Mouse (Mus musculus) neural tube, embryonic 15.5 days (tissue): ENCODE measurements around the gene Gm20388. TPM values are rescaled to one million over a fixed set of nuclear protein-coding genes. Genes with fewer than 3 reads are reported as not detected.

Source experiments
- ATAC-seq: fragments of 200-750 bp; cut with Nextera tagmentation; 2 replicates; pipeline ENCODE4 v1.8.0; 2017; ENCODE audit warnings: mild to moderate bottlenecking, moderate TSS enrichment, moderate library complexity; ENCODE audit not compliant: low FRiP score
- H3K27ac ChIP-seq: fragments of 300-500 bp; sonication (generic); replicated peaks from 2 replicates; pipeline ENCODE4 v1.5.1; 2015; ENCODE audit warnings: mild to moderate bottlenecking, inconsistent platforms
- H3K27me3 ChIP-seq: fragments of 300-500 bp; sonication (generic); replicated peaks from 2 replicates; pipeline ENCODE4 v1.6.1; 2015; ENCODE audit warnings: inconsistent platforms
- H3K36me3 ChIP-seq: fragments of 300-500 bp; sonication (generic); 2 replicates; pipeline ENCODE4 v1.6.1; 2015; ENCODE audit warnings: inconsistent platforms
- H3K4me1 ChIP-seq: fragments of 300-500 bp; sonication (generic); 2 replicates; pipeline ENCODE4 v1.6.1; 2015; ENCODE audit warnings: inconsistent platforms
- H3K4me2 ChIP-seq: fragments of 300-500 bp; sonication (generic); 2 replicates; pipeline ENCODE4 v1.6.1; 2015; ENCODE audit warnings: inconsistent platforms, mild to moderate bottlenecking, moderate library complexity
- H3K4me3 ChIP-seq: fragments of 300-500 bp; sonication (generic); replicated peaks from 2 replicates; pipeline ENCODE4 v1.5.1; 2015; ENCODE audit warnings: mild to moderate bottlenecking, inconsistent platforms
- H3K9ac ChIP-seq: fragments of 300-500 bp; sonication (generic); replicated peaks from 2 replicates; pipeline ENCODE4 v1.6.1; 2015; ENCODE audit warnings: mild to moderate bottlenecking, inconsistent platforms
- H3K9me3 ChIP-seq: fragments of 300-500 bp; sonication (generic); replicated peaks from 2 replicates; pipeline ENCODE4 v1.6.1; 2016; ENCODE audit warnings: inconsistent platforms
- WGBS: fragments of 180-500 bp; shearing (Covaris S2); methylation state at CpG from one replicate; pipeline ENCODE4 v1.1.7; 2015; ENCODE audit warnings: mixed read lengths; 5-methylcytosine and 5-hydroxymethylcytosine counted together
- polyA plus RNA-seq: library from polyadenylated mRNA; unstranded; fragments of >200 nt; fragmentation: Nextera tagmentation; extraction: Ambion mirVana; gene quantifications from 2 replicates; pipeline ENCODE4 v1.2.1, GENCODE M21; 2015

The Gm20388 gene
- polyA plus RNA-seq, 1 experiment from 2014 or later: not detected

DNA sequence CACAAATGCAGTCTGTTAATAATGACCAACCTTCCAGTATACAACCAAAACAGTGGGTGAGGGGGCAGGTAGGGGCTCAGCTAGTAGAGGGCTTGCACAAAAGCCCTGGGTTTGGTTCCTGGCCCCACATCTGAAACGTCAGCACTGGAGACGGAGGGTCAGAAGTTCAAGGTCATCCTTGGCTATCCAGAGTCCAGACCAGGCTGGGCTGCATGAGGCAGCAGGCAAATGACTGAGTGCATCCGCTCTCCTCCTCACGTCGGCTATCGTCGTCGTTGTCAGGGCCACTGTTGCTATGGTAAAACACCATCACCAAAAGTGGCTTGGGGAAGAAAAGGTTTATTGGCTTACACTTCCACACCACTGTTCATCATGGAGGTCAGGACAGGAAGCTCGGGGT, 2503.7 kb downstream of the Gm20388 start:
- Histone ChIP-seq H3K4me2 (no peak overlapping the region), H3K9me3 (no peaks in the 10 kb centered on the region), H3K4me3 (no peak overlapping the region), H3K27ac (no peak overlapping the region), H3K9ac (no peak overlapping the region), H3K36me3 (peaks cover 93% of the 10 kb centered on the region), H3K4me1 (no peaks in the 10 kb centered on the region), H3K27me3 (no peaks in the 10 kb centered on the region)
- WGBS: 85% methylated on average over 9 of the region's 9 CpGs
- ATAC-seq: no peak

DNA sequence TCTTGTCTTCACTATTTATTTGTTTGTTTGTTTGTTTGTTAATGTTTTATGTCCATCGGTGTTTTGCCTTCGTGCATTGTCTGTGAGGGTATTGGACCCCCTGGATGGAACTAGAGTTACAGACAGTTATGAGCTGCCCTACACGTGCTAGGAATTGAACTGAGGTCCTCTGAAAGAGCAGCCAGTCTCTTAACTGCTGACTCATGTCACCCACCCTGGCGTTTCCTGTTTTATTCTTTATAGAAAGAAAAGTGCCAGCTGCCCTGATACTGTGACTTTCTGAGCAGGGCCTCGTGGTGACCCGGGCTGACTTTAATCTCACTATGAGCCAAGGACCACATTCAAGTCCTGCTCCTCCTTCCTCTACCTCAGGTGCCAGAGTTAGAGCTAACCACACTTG, 2504.9 kb downstream of the Gm20388 start:
- H3K9me3 ChIP-seq: no peaks in the 10 kb centered on the region
- 93% methylated on average over 6 of the region's 6 CpGs for WGBS
- no peak for ATAC-seq
- no peak overlapping the region for H3K27ac ChIP-seq
- H3K4me1 ChIP-seq: no peaks in the 10 kb centered on the region
- H3K27me3 ChIP-seq: no peaks in the 10 kb centered on the region
- H3K4me2 ChIP-seq: no peak overlapping the region
- peaks cover 81% of the 10 kb centered on the region for H3K36me3 ChIP-seq
- no peak overlapping the region for H3K9ac ChIP-seq
- H3K4me3 ChIP-seq: no peak overlapping the region

DNA sequence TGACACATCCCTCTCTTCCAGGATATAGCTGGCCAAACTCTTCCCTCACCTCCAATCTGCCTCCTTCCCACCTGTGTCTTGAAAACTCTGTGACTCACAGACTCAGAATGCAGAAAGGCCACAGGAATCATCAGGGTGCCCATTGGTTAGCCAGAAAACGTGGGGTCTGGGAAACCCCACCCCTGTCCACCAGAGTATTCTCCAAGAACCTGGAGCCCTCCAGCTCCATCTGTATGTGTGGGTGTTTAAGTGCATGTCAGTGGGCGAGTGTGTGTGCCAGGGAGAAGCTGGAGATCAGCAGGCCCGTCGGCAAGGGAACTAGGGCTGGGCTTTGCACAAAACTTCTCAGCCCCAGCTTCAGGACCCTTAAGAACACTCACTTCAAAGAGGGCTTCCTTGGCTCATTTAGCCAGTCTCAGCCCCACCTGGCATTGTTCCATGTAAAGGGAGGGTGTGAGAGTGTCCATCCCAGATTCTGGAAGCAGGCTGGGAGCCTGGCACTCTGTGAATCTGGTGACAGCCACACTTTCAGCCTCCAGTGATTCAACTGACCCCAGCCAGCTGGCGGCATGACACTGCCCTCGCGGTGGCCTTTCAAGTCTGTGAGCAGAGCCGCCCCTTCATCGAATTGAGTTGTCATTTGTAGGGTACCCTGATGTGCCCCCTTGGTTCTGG, 2509.4 kb downstream of the Gm20388 start:
- ATAC-seq: no peak
- 65% methylated on average over 9 of the region's 9 CpGs for WGBS
- Histone ChIP-seq H3K4me3 (no peak overlapping the region), H3K4me2 (no peak overlapping the region), H3K4me1 (no peaks in the 10 kb centered on the region), H3K36me3 (peaks cover 36% of the 10 kb centered on the region), H3K27ac (no peak overlapping the region), H3K9me3 (no peaks in the 10 kb centered on the region), H3K9ac (no peak overlapping the region), H3K27me3 (no peaks in the 10 kb centered on the region)

DNA sequence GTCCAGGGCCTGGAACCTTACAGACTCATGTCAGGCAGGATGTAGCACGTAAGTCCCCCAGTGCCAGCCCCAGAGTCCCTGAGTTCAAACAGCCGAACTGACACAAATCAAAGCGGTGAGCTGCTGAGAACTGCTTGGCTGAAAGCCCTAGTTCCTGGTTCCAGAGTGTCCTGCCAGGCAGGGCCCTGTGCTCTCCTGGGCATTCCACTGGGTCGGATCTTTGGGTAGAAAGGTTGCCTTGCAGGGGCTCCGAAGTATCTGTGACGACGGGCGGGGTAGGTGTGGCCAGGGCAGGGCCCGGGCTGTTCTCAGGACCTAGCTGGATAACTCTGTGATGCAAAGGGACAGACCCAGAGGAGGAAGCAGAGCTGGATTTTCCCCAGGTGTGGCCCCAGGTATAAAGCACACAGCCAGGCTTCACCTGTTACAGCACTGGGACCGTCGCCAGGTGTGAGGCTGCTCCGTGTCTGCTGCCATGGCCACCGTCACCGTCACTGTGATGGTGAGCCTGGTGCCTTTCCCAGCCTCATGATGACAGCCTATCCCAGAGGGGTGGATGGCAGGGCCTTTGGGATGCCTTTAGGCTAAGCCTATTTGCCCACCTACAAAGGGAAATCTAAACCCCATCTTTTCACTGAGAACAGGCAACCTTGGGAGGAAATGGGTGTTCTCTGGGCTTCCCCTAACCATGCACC, 2510.9 kb downstream of the Gm20388 start, which contains the start of gene Il17c:
Gene Il17c, plus strand, starts transcription at position 645 of the 695 bp plus-strand sequence.
- Histone ChIP-seq H3K36me3 (peaks cover 21% of the 10 kb centered on the region), H3K9ac (no peak within 1 kb of the TSS), H3K27me3 (no peaks in the 10 kb centered on the region), H3K4me2 (no peak within 1 kb of the TSS), H3K4me1 (no peaks in the 10 kb centered on the region), H3K9me3 (no peaks in the 10 kb centered on the region), H3K27ac (no peak within 1 kb of the TSS), H3K4me3 (no peak within 1 kb of the TSS)
- WGBS: 87% methylated on average over 14 of the region's 14 CpGs
- no peak for ATAC-seq

DNA sequence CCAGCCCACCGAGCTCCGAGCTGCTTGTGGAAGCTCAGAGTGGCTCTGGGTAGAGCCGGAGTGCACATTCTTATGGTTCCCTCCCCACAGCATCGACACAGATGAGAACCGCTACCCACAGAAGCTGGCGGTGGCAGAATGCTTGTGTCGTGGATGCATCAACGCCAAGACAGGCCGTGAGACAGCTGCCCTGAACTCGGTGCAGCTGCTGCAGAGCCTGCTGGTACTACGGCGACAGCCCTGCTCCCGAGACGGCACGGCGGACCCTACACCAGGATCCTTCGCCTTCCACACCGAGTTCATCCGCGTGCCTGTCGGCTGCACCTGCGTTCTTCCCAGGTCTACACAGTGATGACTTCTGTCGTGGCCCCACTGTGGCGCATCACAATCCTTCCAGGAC, 2512.6 kb downstream of the Gm20388 start:
- no peak overlapping the region for H3K9ac ChIP-seq
- no peaks in the 10 kb centered on the region for H3K27me3 ChIP-seq
- H3K4me1 ChIP-seq: no peaks in the 10 kb centered on the region
- 0 out of 2 replicates have a peak, but pooled peaks cover 7% of the 10 kb centered on the region for H3K36me3 ChIP-seq
- no peak overlapping the region for H3K4me3 ChIP-seq
- no peak overlapping the region for H3K4me2 ChIP-seq
- no peak overlapping the region for H3K27ac ChIP-seq
- 89% methylated on average over 24 of the region's 24 CpGs for WGBS
- no peaks in the 10 kb centered on the region for H3K9me3 ChIP-seq
- no peak for ATAC-seq

DNA sequence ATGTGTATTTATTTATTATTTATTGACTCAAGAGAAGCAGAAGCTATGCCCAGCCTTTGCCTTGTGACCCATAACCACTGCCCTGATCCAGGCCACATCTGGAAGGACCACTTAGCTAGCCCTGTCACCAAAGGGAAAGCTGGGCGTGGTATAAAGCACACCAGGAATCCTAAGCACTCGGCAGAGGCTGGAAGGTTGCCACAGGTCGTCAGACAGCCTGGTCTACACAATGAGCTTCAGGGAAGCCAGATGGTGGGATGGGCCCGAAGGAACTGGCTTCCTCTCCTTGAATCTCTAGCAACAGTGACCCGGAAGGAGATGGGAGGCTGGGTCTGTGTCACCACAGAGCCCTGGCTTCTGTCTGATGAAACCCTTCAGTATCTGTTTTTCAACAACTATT, 2513.0 kb downstream of the Gm20388 start:
- WGBS: 63% methylated on average over 5 of the region's 5 CpGs

DNA sequence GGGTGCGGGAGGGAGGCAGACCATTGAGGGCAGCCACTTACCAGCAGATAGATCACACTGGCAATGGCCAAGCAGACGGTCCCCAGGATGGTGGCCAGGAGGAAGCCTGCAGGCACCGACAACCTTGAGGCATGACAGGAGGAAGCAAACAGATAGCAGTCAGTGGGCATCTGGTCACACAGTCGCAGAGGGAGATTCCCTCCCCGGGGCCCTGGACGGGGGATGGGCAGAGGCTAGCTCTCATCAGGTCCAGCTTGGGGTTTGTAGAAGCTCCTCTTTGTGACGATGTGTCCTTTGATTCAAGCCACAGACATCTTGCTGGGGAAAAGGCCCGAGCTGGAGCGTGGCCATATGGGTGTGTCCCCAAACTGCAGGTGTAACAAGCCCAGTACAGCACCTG, 2515.5 kb downstream of the Gm20388 start:
- ATAC-seq: no peak
- no peaks in the 10 kb centered on the region for H3K9me3 ChIP-seq
- no peaks in the 10 kb centered on the region for H3K27me3 ChIP-seq

More for the DNA sequence above, 2513.0 kb downstream of the Gm20388 start:
- no peak overlapping the region for H3K4me2 ChIP-seq
- 0 out of 2 replicates have a peak, but pooled peaks cover 3% of the 10 kb centered on the region for H3K36me3 ChIP-seq
- no peak overlapping the region for H3K9ac ChIP-seq
- no peak for ATAC-seq
- no peak overlapping the region for H3K27ac ChIP-seq
- H3K4me1 ChIP-seq: no peaks in the 10 kb centered on the region
- H3K4me3 ChIP-seq: no peak overlapping the region
- no peaks in the 10 kb centered on the region for H3K9me3 ChIP-seq
- H3K27me3 ChIP-seq: no peaks in the 10 kb centered on the region

DNA sequence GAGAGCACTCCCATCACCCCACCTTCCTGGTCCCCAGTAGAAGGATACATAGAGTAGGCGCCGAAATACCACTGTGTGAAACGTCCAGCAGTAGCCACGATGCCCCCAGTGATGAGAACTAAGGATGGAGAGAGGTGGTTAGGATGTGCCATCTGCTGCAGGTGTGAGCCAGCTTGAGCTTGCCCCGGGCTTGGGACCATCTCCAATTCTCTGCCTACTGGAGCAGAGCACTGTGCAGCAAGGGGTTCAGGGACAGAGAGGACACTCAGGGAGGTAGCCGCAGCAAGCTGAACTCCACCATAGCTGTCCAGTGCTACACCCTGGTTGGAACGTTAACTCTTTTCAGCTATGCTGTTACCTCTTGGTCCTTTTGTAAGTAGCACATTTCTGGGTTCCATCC, 2517.0 kb downstream of the Gm20388 start:
- Histone ChIP-seq H3K4me1 (peaks cover 9% of the 10 kb centered on the region), H3K9me3 (no peaks in the 10 kb centered on the region), H3K27ac (no peak overlapping the region), H3K27me3 (no peaks in the 10 kb centered on the region), H3K4me3 (no peak overlapping the region), H3K9ac (no peak overlapping the region), H3K36me3 (no peaks in the 10 kb centered on the region), H3K4me2 (no peak overlapping the region)
- no peak for ATAC-seq
- 93% methylated on average over 7 of the region's 7 CpGs for WGBS

More for the DNA sequence above, 2515.5 kb downstream of the Gm20388 start:
- Histone ChIP-seq H3K4me3 (no peak overlapping the region), H3K27ac (no peak overlapping the region), H3K9ac (no peak overlapping the region), H3K36me3 (no peaks in the 10 kb centered on the region), H3K4me2 (no peak overlapping the region), H3K4me1 (no peaks in the 10 kb centered on the region)
- WGBS: 81% methylated on average over 9 of the region's 9 CpGs

DNA sequence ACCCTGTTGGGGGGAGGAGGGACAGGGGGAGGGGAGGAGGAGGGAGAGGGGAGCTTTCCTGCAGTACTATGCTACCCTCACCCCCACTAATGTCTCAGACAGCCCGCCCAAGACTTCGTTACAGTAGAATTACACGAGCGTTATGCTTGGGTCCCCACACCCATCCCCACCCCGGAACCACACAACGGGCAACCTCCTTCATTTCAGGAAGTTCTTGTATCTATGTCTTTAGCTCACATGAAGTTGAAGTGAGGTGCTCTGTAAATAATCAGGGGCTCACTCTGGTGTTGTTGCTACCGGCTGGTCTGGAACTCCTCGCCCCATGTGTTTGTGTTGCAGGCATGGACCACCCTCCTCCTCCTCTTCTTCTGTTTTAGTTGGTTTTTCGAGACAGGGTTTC, 2517.5 kb downstream of the Gm20388 start:
- no peak overlapping the region for H3K4me2 ChIP-seq
- no peak overlapping the region for H3K4me3 ChIP-seq
- H3K4me1 ChIP-seq: peaks cover 12% of the 10 kb centered on the region
- H3K9ac ChIP-seq: no peak overlapping the region
- H3K27ac ChIP-seq: no peak overlapping the region
- 94% methylated on average over 9 of the region's 9 CpGs for WGBS
- ATAC-seq: no peak
- H3K36me3 ChIP-seq: no peaks in the 10 kb centered on the region; the same call in 1 of the 2 replicates
- H3K9me3 ChIP-seq: no peaks in the 10 kb centered on the region
- no peaks in the 10 kb centered on the region for H3K27me3 ChIP-seq

DNA sequence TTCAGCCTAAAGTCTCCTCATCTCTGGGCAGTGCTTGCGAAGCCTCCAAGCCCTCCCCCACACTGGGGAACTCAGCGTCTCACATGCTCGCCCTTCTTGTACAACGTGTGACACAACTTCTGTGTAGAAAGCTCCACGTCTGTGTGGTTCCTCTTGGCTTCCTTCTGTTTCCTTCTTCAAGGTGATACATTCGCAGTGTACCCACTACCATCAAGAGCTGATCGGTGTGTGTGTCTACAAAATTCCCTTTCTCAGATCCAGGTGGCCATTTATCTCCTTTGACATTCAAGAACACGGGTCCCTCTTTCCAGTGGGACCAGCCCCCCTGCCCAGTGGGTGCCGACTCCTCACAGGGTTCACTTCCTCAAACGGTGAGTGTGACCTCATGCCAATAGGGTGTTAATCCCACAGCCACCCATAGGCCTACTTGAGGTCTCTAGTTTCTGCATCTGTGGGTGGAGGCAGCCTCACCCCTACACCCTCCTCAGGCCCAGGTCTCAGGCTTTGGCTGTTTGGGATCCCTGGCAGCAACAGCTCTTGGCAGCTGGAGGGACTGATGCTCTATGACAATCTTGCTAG, 2519.5 kb downstream of the Gm20388 start:
- Histone ChIP-seq H3K36me3 (peaks cover 9% of the 10 kb centered on the region), H3K4me1 (peaks cover 12% of the 10 kb centered on the region), H3K27me3 (no peaks in the 10 kb centered on the region), H3K9ac (no peak overlapping the region), H3K4me3 (no peak overlapping the region), H3K9me3 (no peaks in the 10 kb centered on the region), H3K4me2 (no peak overlapping the region), H3K27ac (no peak overlapping the region)
- 89% methylated on average over 10 of the region's 10 CpGs for WGBS
- ATAC-seq: no peak

DNA sequence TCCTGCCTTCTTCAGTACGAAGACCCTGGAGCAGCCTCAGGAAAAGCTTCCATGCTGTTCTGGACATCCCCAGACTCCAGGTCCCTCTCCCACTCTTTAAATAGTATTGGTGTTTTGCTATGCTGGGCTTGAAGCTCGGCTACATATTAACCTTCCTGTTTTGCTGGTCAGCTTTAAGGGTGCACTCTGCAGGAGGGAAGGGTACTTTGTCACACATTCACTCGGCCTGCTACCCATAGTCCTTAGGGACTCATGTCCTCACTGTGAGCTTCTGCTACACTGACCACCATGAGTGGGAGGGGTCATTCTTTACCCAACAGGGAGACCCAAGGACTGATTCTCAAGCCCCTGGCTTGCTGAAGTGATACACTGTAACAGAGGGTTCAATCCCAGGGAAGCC, 2520.0 kb downstream of the Gm20388 start:
- Histone ChIP-seq H3K4me3 (no peak overlapping the region), H3K27me3 (no peaks in the 10 kb centered on the region), H3K9ac (no peak overlapping the region), H3K4me2 (no peak overlapping the region), H3K4me1 (peaks cover 12% of the 10 kb centered on the region), H3K27ac (no peak overlapping the region), H3K9me3 (no peaks in the 10 kb centered on the region), H3K36me3 (peaks cover 14% of the 10 kb centered on the region)
- 88% methylated on average over 3 of the region's 3 CpGs for WGBS
- ATAC-seq: no peak
